14 mouse cellular contexts compared by ENCODE assay signal in the genomic region with DNA sequence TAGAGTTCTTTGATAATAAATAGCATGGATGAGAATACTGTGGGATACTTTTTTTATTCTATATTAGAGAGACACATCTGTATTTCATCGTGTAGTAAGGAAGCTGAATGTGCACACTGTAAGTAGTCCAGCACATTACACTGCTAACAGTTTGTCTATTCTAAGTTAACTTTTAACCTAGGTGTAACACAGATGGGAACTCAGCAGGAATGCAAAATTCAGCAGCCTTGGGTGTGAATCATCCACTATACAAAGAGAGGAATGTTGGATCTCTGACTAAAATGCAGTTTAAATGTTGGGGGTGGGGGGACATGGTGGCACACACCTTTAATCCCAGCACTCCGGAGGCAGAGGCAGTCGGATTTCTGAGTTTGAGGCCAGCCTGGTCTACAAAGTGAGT. TPM values are rescaled to one million over a fixed set of nuclear protein-coding genes. Genes with fewer than 3 reads are reported as not detected.
"Had no signal": no experiment of that assay in that cellular context is flagged by ENCODE, and none has a peak within 500 bp of the region (broad histone marks: within the 10 kb centered on the region; RNA-seq: fewer than 3 reads in every experiment).

No protein-coding gene starts in this region.

- H3K36me3 ChIP-seq: limb, embryonic 15.5 days; liver, embryonic 13.5 days; midbrain, embryonic 13.5 days had no signal

- DNase-seq: layer of hippocampus, adult 9-11 months; layer of hippocampus, postnatal 36 days; liver, embryonic 13.5 days; lung, adult 18-20 months; right cerebral cortex, postnatal 25 days; thymus, postnatal 4 days had no signal

- ATAC-seq: inflammation-experienced regulatory T-cells, adult 6 months; midbrain, embryonic 13.5 days had no signal

- H3K9me3 ChIP-seq: limb, embryonic 15.5 days; liver, embryonic 13.5 days; midbrain, embryonic 13.5 days had no signal

- H3K27me3 ChIP-seq: limb, embryonic 15.5 days; liver, embryonic 13.5 days; midbrain, embryonic 13.5 days had no signal

- H3K4me3 ChIP-seq: limb, embryonic 15.5 days; liver, embryonic 13.5 days; midbrain, embryonic 13.5 days had no signal

- H3K9ac ChIP-seq: limb, embryonic 15.5 days; liver, embryonic 13.5 days; midbrain, embryonic 13.5 days had no signal

- H3K4me2 ChIP-seq: limb, embryonic 15.5 days; liver, embryonic 13.5 days; midbrain, embryonic 13.5 days had no signal

- H3K27ac ChIP-seq: limb, embryonic 15.5 days; liver, embryonic 13.5 days; midbrain, embryonic 13.5 days; stomach, postnatal 0 days had no signal

- H3K4me1 ChIP-seq: limb, embryonic 15.5 days; liver, embryonic 13.5 days; midbrain, embryonic 13.5 days had no signal

RNA-seq across cellular contexts. Expression of a gene that starts 26.1 kb away (rescaled TPM):
- polyA plus RNA-seq: inflammation-experienced regulatory T-cells, adult 6 months; limb, embryonic 11.5 days; limb, embryonic 15.5 days; liver, embryonic 13.5 days; lung, embryonic 16.5 days; midbrain, embryonic 13.5 days; midbrain, postnatal 0 days; neural tube, embryonic 14.5 days had no signal
